8 mouse cellular contexts compared by ENCODE assay signal in genomic region chr5:34170726-34171125, GRCm38 (mm10). TPM values are rescaled to one million over a fixed set of nuclear protein-coding genes. Genes with fewer than 3 reads are reported as not detected.
A peak's percentile ranks its signal among the peaks of the same experiment; 100 is the strongest.
DNase-seq lines count a peak whose midpoint lies in the region; ATAC-seq and TF ChIP-seq lines count a peak whose summit lies in the region.

No protein-coding gene starts in this region.

- no peak for DNase-seq in heart, adult 2 months
- no peak for DNase-seq in heart, postnatal 4 days
- peak; percentile 69 for DNase-seq in lung, postnatal 10 days
- DNase-seq in lung, adult 18-20 months, result no peak
- DNase-seq in thymus, adult 18-20 months, result no peak

- H3K9ac ChIP-seq in heart, adult 2 months (ENCODE audit: low read depth, low read length), result no peak overlapping the region
- H3K9ac ChIP-seq in kidney, embryonic 15.5 days, result no peak overlapping the region
- no peak overlapping the region for H3K9ac ChIP-seq in forebrain, embryonic 13.5 days

- H3K9me3 ChIP-seq in kidney, embryonic 15.5 days (replicated peaks), result no peaks in the 10 kb centered on the region
- no peaks in the 10 kb centered on the region for H3K9me3 ChIP-seq in forebrain, embryonic 13.5 days (replicated peaks)

- 0 out of 2 replicates have a peak, but pooled peaks have one; percentile 9 for TF ChIP-seq POLR2A in heart, adult 2 months (IDR thresholded peaks at IDR 0.05; ENCODE audit: insufficient read depth, low read depth, low read length)
- no peak for TF ChIP-seq POLR2A in testis, adult 2 months (IDR thresholded peaks at IDR 0.05; ENCODE audit: control insufficient read depth, low read depth, low read length)

- no peak for TF ChIP-seq EP300 in heart, adult 2 months (IDR thresholded peaks at IDR 0.05; ENCODE audit: insufficient read depth, low read depth, low read length)

- no peaks in the 10 kb centered on the region for H3K27me3 ChIP-seq in heart, adult 2 months (ENCODE audit: control insufficient read depth, insufficient read depth, low read length)
- H3K27me3 ChIP-seq in kidney, embryonic 15.5 days, result no peaks in the 10 kb centered on the region
- H3K27me3 ChIP-seq in testis, adult 2 months (ENCODE audit: control insufficient read depth, insufficient read depth, low read length), result no peaks in the 10 kb centered on the region
- H3K27me3 ChIP-seq in forebrain, embryonic 13.5 days, result no peaks in the 10 kb centered on the region

- peaks cover 5% of the 10 kb centered on the region; the same call in 1 of the 2 replicates for H3K4me1 ChIP-seq in heart, adult 2 months (ENCODE audit: control insufficient read depth, insufficient read depth, low read length)
- peaks cover 21% of the 10 kb centered on the region for H3K4me1 ChIP-seq in kidney, embryonic 15.5 days
- H3K4me1 ChIP-seq in testis, adult 2 months (ENCODE audit: control insufficient read depth, insufficient read depth, low read length), result peaks cover 6% of the 10 kb centered on the region
- peaks cover 17% of the 10 kb centered on the region for H3K4me1 ChIP-seq in forebrain, embryonic 13.5 days

- H3K79me2 ChIP-seq in heart, adult 2 months (replicated peaks; ENCODE audit: control insufficient read depth, insufficient read depth, low read length), result no peaks in the 10 kb centered on the region

- H3K27ac ChIP-seq in heart, adult 2 months, result peak overlapping the region; percentile 86
- H3K27ac ChIP-seq in kidney, embryonic 15.5 days, result peak overlapping the region; percentile 94
- H3K27ac ChIP-seq in testis, adult 2 months (ENCODE audit: control insufficient read depth, insufficient read depth, low read depth, low read length), result peak overlapping the region; percentile 61; the same call in 1 of the 2 replicates
- no peak overlapping the region for H3K27ac ChIP-seq in forebrain, embryonic 13.5 days

- no peak for TF ChIP-seq CTCF in heart, adult 2 months (IDR thresholded peaks at IDR 0.05)
- TF ChIP-seq CTCF in testis, adult 2 months (IDR thresholded peaks at IDR 0.05; ENCODE audit: control insufficient read depth, insufficient read depth, insufficient replicate concordance, low read depth, low read length), result no peak

- no peak overlapping the region for H3K4me3 ChIP-seq in heart, adult 2 months
- H3K4me3 ChIP-seq in kidney, embryonic 15.5 days (replicated peaks), result no peak overlapping the region
- H3K4me3 ChIP-seq in testis, adult 2 months (ENCODE audit: control insufficient read depth, low read depth, low read length), result no peak overlapping the region
- no peak overlapping the region for H3K4me3 ChIP-seq in forebrain, embryonic 13.5 days

- WGBS in heart, adult 2 months, result 26% methylated on average over 4 of the region's 4 CpGs
- WGBS in kidney, embryonic 15.5 days, result 43% methylated on average over 4 of the region's 4 CpGs
- WGBS in forebrain, embryonic 13.5 days, result 87% methylated on average over 4 of the region's 4 CpGs

- intact Hi-C loops in heart, adult 2 months (cut with DNase I), result loop anchor here (1.0 kb wide), 1 partner anchor 12 kb away; no protein-coding TSS in a partner anchor

- no peak for ATAC-seq in kidney, embryonic 15.5 days (replicated peaks; ENCODE audit: low FRiP score)
- no peak for ATAC-seq in forebrain, embryonic 13.5 days

- H3K36me3 ChIP-seq in heart, adult 2 months (ENCODE audit: control insufficient read depth, insufficient read depth, low read length), result peaks cover 7% of the 10 kb centered on the region
- peaks cover 31% of the 10 kb centered on the region for H3K36me3 ChIP-seq in kidney, embryonic 15.5 days
- H3K36me3 ChIP-seq in testis, adult 2 months (ENCODE audit: control insufficient read depth, insufficient read depth, low read length), result no peaks in the 10 kb centered on the region
- peaks cover 28% of the 10 kb centered on the region for H3K36me3 ChIP-seq in forebrain, embryonic 13.5 days (ENCODE audit: poor library complexity, severe bottlenecking)

- H3K4me2 ChIP-seq in kidney, embryonic 15.5 days, result no peak overlapping the region
- no peak overlapping the region for H3K4me2 ChIP-seq in forebrain, embryonic 13.5 days

RNA-seq across cellular contexts. Expression of gene Haus3, which starts 1.4 kb away (rescaled TPM):
- 1 to 10 TPM; 3.2 to 4.8 TPM for total RNA-seq in heart, adult 2 months (2021)
- 0.92 and 1.8 TPM in 2 replicates for polyA plus RNA-seq in heart, adult 2 months (2012; rRNA removed)
- 10 to 100 TPM; 11.5 to 12.5 TPM for total RNA-seq in heart, postnatal 4 days (2021)
- polyA plus RNA-seq in kidney, embryonic 15.5 days (2015; fragmentation: Nextera tagmentation; extraction: Ambion mirVana), result 37.8 and 46.1 TPM in 2 replicates
- 1.5 and 2.3 TPM in 2 replicates for polyA plus RNA-seq in testis, adult 2 months (2012; rRNA removed)
- polyA plus RNA-seq in forebrain, embryonic 13.5 days (2015; fragmentation: Nextera tagmentation; extraction: Ambion mirVana), result 32.0 and 32.7 TPM in 2 replicates

RNA-seq across cellular contexts. Expression of gene Poln, which starts 1.5 kb away (rescaled TPM):
- 1 to 10 TPM; 7.0 TPM for total RNA-seq in heart, adult 2 months (2021)
- polyA plus RNA-seq in heart, adult 2 months (2012; rRNA removed), result 3.4 and 4.3 TPM in 2 replicates
- total RNA-seq in heart, postnatal 4 days (2021), result under 1 TPM; 0.47 to 0.52 TPM
- 0.31 and 0.34 TPM in 2 replicates for polyA plus RNA-seq in kidney, embryonic 15.5 days (2015; fragmentation: Nextera tagmentation; extraction: Ambion mirVana)
- polyA plus RNA-seq in testis, adult 2 months (2012; rRNA removed), result 18.6 and 20.9 TPM in 2 replicates
- polyA plus RNA-seq in forebrain, embryonic 13.5 days (2015; fragmentation: Nextera tagmentation; extraction: Ambion mirVana), result 0.49 and 0.88 TPM in 2 replicates

RNA-seq across cellular contexts. Expression of gene Mxd4, which starts 16.8 kb away (rescaled TPM):
- 10 to 100 TPM; 63.3 to 71.4 TPM for total RNA-seq in heart, adult 2 months (2021)
- polyA plus RNA-seq in heart, adult 2 months (2012; rRNA removed), result 78.1 and 89.8 TPM in 2 replicates
- total RNA-seq in heart, postnatal 4 days (2021), result 10 to 100 TPM; 60.7 to 66.5 TPM
- polyA plus RNA-seq in kidney, embryonic 15.5 days (2015; fragmentation: Nextera tagmentation; extraction: Ambion mirVana), result 40.6 and 44.3 TPM in 2 replicates
- polyA plus RNA-seq in testis, adult 2 months (2012; rRNA removed), result 137 and 141 TPM in 2 replicates
- polyA plus RNA-seq in forebrain, embryonic 13.5 days (2015; fragmentation: Nextera tagmentation; extraction: Ambion mirVana), result 28.2 and 31.1 TPM in 2 replicates

Comparison
In these comparisons a context has a peak if more than half of its experiments do, and no peak if none do; other contexts are left out.
1. RNA of gene Haus3, which starts 1.4 kb away (polyA plus RNA-seq): 37.8 to 46.1 TPM in kidney, embryonic 15.5 days and 32.0 to 32.7 TPM in forebrain, embryonic 13.5 days; 1.5 to 2.3 TPM in testis, adult 2 months and 0.92 to 1.8 TPM in heart, adult 2 months; every median in the first group is over 10 times any median in the second.